Mouse (Mus musculus) liver, adult 2 months (tissue): Measurements from ENCODE around the gene Camkv.

Source experiments
- CTCF ChIP-seq: fragments of 200-500 bp; IDR thresholded peaks from 2 replicates; pipeline ENCODE4 v1.5.1; 2011; ENCODE audit warnings: low read depth, low read length, control low read depth
- POLR2A ChIP-seq: fragments of 200-500 bp; IDR thresholded peaks from 2 replicates; pipeline ENCODE4 v1.6.1; 2011; ENCODE audit warnings: low read length, control low read depth; ENCODE audit not compliant: insufficient read depth; ENCODE audit errors: extremely low read depth

- TF ChIP-seq CTCF: no peak
- no peak for TF ChIP-seq POLR2A
Measured at GRCm38 (mm10) chr9:107960928-107961327, 25.5 kb downstream of the Camkv start.
